Mouse (Mus musculus): Measurements from ENCODE around the gene Id1. TPM values are rescaled to one million over a fixed set of nuclear protein-coding genes. Genes with fewer than 3 reads are reported as not detected.

The Id1 gene
- polyA plus RNA-seq, 1 experiment from 2014 or later = 228 TPM

GRCm38 (mm10) chr2:152737306-152738221, 1.5 kb downstream of the Id1 start:
- no peaks in the 10 kb centered on the region for H3K9me3 ChIP-seq (ENCODE audit: control insufficient read depth, low read length)
- H3K27me3 ChIP-seq (ENCODE audit: control insufficient read depth, insufficient read depth, low read length) = no peaks in the 10 kb centered on the region
- DNase-seq (ENCODE audit: low spot score) = peak; percentile 59
- TF ChIP-seq EP300 (optimal IDR thresholded peaks at IDR 0.05) (no peak), CTCF (IDR thresholded peaks at IDR 0.05; ENCODE audit: low read depth) (no peak)
- peak overlapping the region; percentile 95 for H3K27ac ChIP-seq (replicated peaks)
- H3K36me3 ChIP-seq (ENCODE audit: control insufficient read depth, insufficient read depth, low read length) = no peaks in the 10 kb centered on the region
- peak overlapping the region; percentile 90 for H3K9ac ChIP-seq (ENCODE audit: low read length)
- no peak for ATAC-seq (ENCODE audit: low FRiP score, low TSS enrichment)
- peak overlapping the region; percentile 86 for H3K4me2 ChIP-seq (replicated peaks; ENCODE audit: low read depth)
- 0 out of 2 replicates have a peak, but pooled peaks cover 6% of the 10 kb centered on the region for H3K4me1 ChIP-seq (replicated peaks; ENCODE audit: control insufficient read depth, insufficient read depth)
- H3K4me3 ChIP-seq (ENCODE audit: low read depth, low read length) = peak overlapping the region; percentile 78
- WGBS = 13% methylated on average over 10 of the region's 10 CpGs

GRCm38 (mm10) chr2:152738341-152738740, 2.3 kb downstream of the Id1 start:
- H3K36me3 ChIP-seq (ENCODE audit: control insufficient read depth, insufficient read depth, low read length) = no peaks in the 10 kb centered on the region
- peak overlapping the region; percentile 86 for H3K4me2 ChIP-seq (replicated peaks; ENCODE audit: low read depth)
- WGBS = 30% methylated on average over 2 of the region's 2 CpGs
- peak overlapping the region; percentile 95 for H3K27ac ChIP-seq (replicated peaks)
- H3K9me3 ChIP-seq (ENCODE audit: control insufficient read depth, low read length) = no peaks in the 10 kb centered on the region
- H3K9ac ChIP-seq (ENCODE audit: low read length) = peak overlapping the region; percentile 90
- ATAC-seq (ENCODE audit: low FRiP score, low TSS enrichment) (no peak), DNase-seq (ENCODE audit: low spot score) (no peak)
- 0 out of 2 replicates have a peak, but pooled peaks cover 6% of the 10 kb centered on the region for H3K4me1 ChIP-seq (replicated peaks; ENCODE audit: control insufficient read depth, insufficient read depth)
- no peaks in the 10 kb centered on the region for H3K27me3 ChIP-seq (ENCODE audit: control insufficient read depth, insufficient read depth, low read length)
- H3K4me3 ChIP-seq (ENCODE audit: low read depth, low read length) = peak overlapping the region; percentile 78
- TF ChIP-seq CTCF (IDR thresholded peaks at IDR 0.05; ENCODE audit: low read depth) = no peak
- no peak for TF ChIP-seq EP300 (optimal IDR thresholded peaks at IDR 0.05)

- Histone ChIP-seq H3K36me3 (ENCODE audit: control insufficient read depth, insufficient read depth, low read length) (no peaks in the 10 kb centered on the region), H3K27me3 (ENCODE audit: control insufficient read depth, insufficient read depth, low read length) (no peaks in the 10 kb centered on the region), H3K4me2 (replicated peaks; ENCODE audit: low read depth) (peak overlapping the region; percentile 86), H3K9me3 (ENCODE audit: control insufficient read depth, low read length) (no peaks in the 10 kb centered on the region), H3K27ac (replicated peaks) (peak overlapping the region; percentile 95), H3K4me1 (replicated peaks; ENCODE audit: control insufficient read depth, insufficient read depth) (0 out of 2 replicates have a peak, but pooled peaks cover 6% of the 10 kb centered on the region), H3K9ac (ENCODE audit: low read length) (peak overlapping the region; percentile 56; the same call in 1 of the 2 replicates), H3K4me3 (ENCODE audit: low read depth, low read length) (peak overlapping the region; percentile 78)
- ATAC-seq (ENCODE audit: low FRiP score, low TSS enrichment) = peak; percentile 67
- TF ChIP-seq CTCF (IDR thresholded peaks at IDR 0.05; ENCODE audit: low read depth) (no peak), EP300 (optimal IDR thresholded peaks at IDR 0.05) (peak; percentile 82)
- WGBS = under 1% methylated on average over 34 of the region's 36 CpGs
- DNase-seq (ENCODE audit: low spot score) = peak; percentile 94
Observed at GRCm38 (mm10) chr2:152739031-152739841, 3.2 kb downstream of the Id1 start.

- Histone ChIP-seq H3K4me2 (replicated peaks; ENCODE audit: low read depth) (peak overlapping the region; percentile 86), H3K4me1 (replicated peaks; ENCODE audit: control insufficient read depth, insufficient read depth) (0 out of 2 replicates have a peak, but pooled peaks cover 2% of the 10 kb centered on the region), H3K9me3 (ENCODE audit: control insufficient read depth, low read length) (no peaks in the 10 kb centered on the region), H3K4me3 (ENCODE audit: low read depth, low read length) (no peak overlapping the region), H3K9ac (ENCODE audit: low read length) (0 out of 2 replicates have a peak overlapping the region, but pooled peaks have one; percentile 23), H3K27ac (replicated peaks) (peak overlapping the region; percentile 95), H3K36me3 (ENCODE audit: control insufficient read depth, insufficient read depth, low read length) (no peaks in the 10 kb centered on the region), H3K27me3 (ENCODE audit: control insufficient read depth, insufficient read depth, low read length) (no peaks in the 10 kb centered on the region)
- no peak for DNase-seq (ENCODE audit: low spot score)
- TF ChIP-seq CTCF (IDR thresholded peaks at IDR 0.05; ENCODE audit: low read depth) (no peak), EP300 (optimal IDR thresholded peaks at IDR 0.05) (no peak)
- peak; percentile 58 for ATAC-seq (ENCODE audit: low FRiP score, low TSS enrichment)
- WGBS = 8% methylated on average over 3 of the region's 3 CpGs
Observed at GRCm38 (mm10) chr2:152739842-152740260, 3.8 kb downstream of the Id1 start.

- DNase-seq (ENCODE audit: low spot score) (no peak), ATAC-seq (ENCODE audit: low FRiP score, low TSS enrichment) (no peak)
- peak overlapping the region; percentile 95 for H3K27ac ChIP-seq (replicated peaks)
- no peak for TF ChIP-seq EP300 (optimal IDR thresholded peaks at IDR 0.05)
- TF ChIP-seq CTCF (IDR thresholded peaks at IDR 0.05; ENCODE audit: low read depth) = no peak
- no peaks in the 10 kb centered on the region for H3K27me3 ChIP-seq (ENCODE audit: control insufficient read depth, insufficient read depth, low read length)
- no peaks in the 10 kb centered on the region for H3K4me1 ChIP-seq (replicated peaks; ENCODE audit: control insufficient read depth, insufficient read depth)
- no peak overlapping the region for H3K9ac ChIP-seq (ENCODE audit: low read length)
- H3K4me2 ChIP-seq (replicated peaks; ENCODE audit: low read depth) = no peak overlapping the region
- H3K9me3 ChIP-seq (ENCODE audit: control insufficient read depth, low read length) = no peaks in the 10 kb centered on the region
- H3K4me3 ChIP-seq (ENCODE audit: low read depth, low read length) = no peak overlapping the region
- H3K36me3 ChIP-seq (ENCODE audit: control insufficient read depth, insufficient read depth, low read length) = no peaks in the 10 kb centered on the region
- 62% methylated on average over 5 of the region's 5 CpGs for WGBS
Observed at GRCm38 (mm10) chr2:152740490-152740889, 4.4 kb downstream of the Id1 start.
